Mouse (Mus musculus): ENCODE measurements around the gene Oosp1. TPM values are rescaled to one million over a fixed set of nuclear protein-coding genes. Genes with fewer than 3 reads are reported as not detected.

Oosp1 gene
- total and polyA plus RNA-seq, 2 experiments from 2014 or later: not detected

DNA sequence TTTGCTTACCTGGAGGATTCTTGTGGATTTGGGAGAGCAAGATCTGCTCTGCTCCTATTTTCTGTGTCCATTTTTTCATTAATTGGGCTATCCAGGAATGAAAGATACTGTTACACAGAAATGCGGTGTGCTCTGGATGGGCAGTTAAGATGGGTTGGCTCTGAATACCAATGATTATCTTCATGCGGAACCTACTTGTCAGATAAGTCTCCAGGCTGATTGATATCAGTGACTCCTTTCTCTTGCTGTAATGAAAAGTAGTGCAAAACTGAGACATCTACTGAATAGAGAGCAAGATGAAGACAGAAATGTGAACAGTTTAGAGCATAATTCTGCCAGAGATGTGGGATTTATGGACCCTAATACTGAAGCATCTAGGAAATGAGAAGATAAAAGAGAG lies 67.4 kb downstream of the Oosp1 start, which contains the start of gene Ms4a2:
Gene Ms4a2, minus strand, starts transcription at position 169 of the 400 bp plus-strand sequence.
- H3K4me2 ChIP-seq (ENCODE audit: low read depth, low read length): no peak within 1 kb of the TSS
- no peaks in the 10 kb centered on the region for H3K36me3 ChIP-seq (replicated peaks; ENCODE audit: control insufficient read depth, insufficient read depth, low read length)
- no peaks in the 10 kb centered on the region for H3K9me3 ChIP-seq (replicated peaks; ENCODE audit: control insufficient read depth, low read length)
- H3K4me3 ChIP-seq (ENCODE audit: low read depth, low read length): no peak within 1 kb of the TSS
- no peak within 1 kb of the TSS for H3K27ac ChIP-seq (ENCODE audit: low read depth)
- H3K27me3 ChIP-seq (ENCODE audit: control insufficient read depth, insufficient read depth, low read length): no peaks in the 10 kb centered on the region
- WGBS: 83% methylated on average over 2 of the region's 2 CpGs
- H3K4me1 ChIP-seq (ENCODE audit: control insufficient read depth, insufficient read depth): no peaks in the 10 kb centered on the region
- no peak within 1 kb of the TSS for H3K9ac ChIP-seq (replicated peaks; ENCODE audit: low read depth, low read length)
- DNase-seq (ENCODE audit: low spot score) (no peak), ATAC-seq (ENCODE audit: insufficient read depth, low read depth) (no peak)
- TF ChIP-seq CTCF (IDR thresholded peaks at IDR 0.05; ENCODE audit: low read depth): no peak
- TF ChIP-seq EP300 (IDR thresholded peaks at IDR 0.05; ENCODE audit: low read depth): no peak

- no peak overlapping the region for H3K4me3 ChIP-seq (ENCODE audit: low read depth, low read length)
- ATAC-seq (ENCODE audit: insufficient read depth, low read depth) (no peak), DNase-seq (ENCODE audit: low spot score) (no peak)
- H3K27me3 ChIP-seq (ENCODE audit: control insufficient read depth, insufficient read depth, low read length): no peaks in the 10 kb centered on the region
- H3K36me3 ChIP-seq (replicated peaks; ENCODE audit: control insufficient read depth, insufficient read depth, low read length): no peaks in the 10 kb centered on the region
- H3K9ac ChIP-seq (replicated peaks; ENCODE audit: low read depth, low read length): no peak overlapping the region
- TF ChIP-seq CTCF (IDR thresholded peaks at IDR 0.05; ENCODE audit: low read depth) (no peak), EP300 (IDR thresholded peaks at IDR 0.05; ENCODE audit: low read depth) (no peak)
- H3K4me2 ChIP-seq (ENCODE audit: low read depth, low read length): no peak overlapping the region
- no peak overlapping the region for H3K27ac ChIP-seq (ENCODE audit: low read depth)
- no peaks in the 10 kb centered on the region for H3K9me3 ChIP-seq (replicated peaks; ENCODE audit: control insufficient read depth, low read length)
- H3K4me1 ChIP-seq (ENCODE audit: control insufficient read depth, insufficient read depth): no peaks in the 10 kb centered on the region
Observed at GRCm38 (mm10) chr19:11617983-11618382, 73.0 kb downstream of the Oosp1 start.

Other genes with a start within 250 kb of the Oosp1 start
- gene Ms4a4b, start 247.6 kb downstream of the Oosp1 start, total RNA-seq (2014; rRNA removed; ENCODE audit: low replicate concordance): 0.19 TPM in 1 of 2 replicates, not detected in the other
- 0.23 and 0.30 TPM in 2 replicates for gene Ms4a4b, start 247.6 kb downstream of the Oosp1 start, polyA plus RNA-seq (2015; fragmentation: Nextera tagmentation; extraction: Ambion mirVana)
- gene Ms4a6c, start 221.8 kb downstream of the Oosp1 start, total RNA-seq (2014; rRNA removed; ENCODE audit: low replicate concordance): 1.4 and 14.5 TPM in 2 replicates
- 4.0 and 4.1 TPM in 2 replicates for gene Ms4a6c, start 221.8 kb downstream of the Oosp1 start, polyA plus RNA-seq (2015; fragmentation: Nextera tagmentation; extraction: Ambion mirVana)
- not detected in 2 replicates for gene Gm8369, start 205.2 kb downstream of the Oosp1 start, total RNA-seq (2014; rRNA removed; ENCODE audit: low replicate concordance)
- gene Gm8369, start 205.2 kb downstream of the Oosp1 start, polyA plus RNA-seq (2015; fragmentation: Nextera tagmentation; extraction: Ambion mirVana): 0.08 TPM in 1 of 2 replicates, not detected in the other
- 3.5 and 15.3 TPM in 2 replicates for gene Ms4a6b, start 174.6 kb downstream of the Oosp1 start, total RNA-seq (2014; rRNA removed; ENCODE audit: low replicate concordance)
- 2.5 and 2.8 TPM in 2 replicates for gene Ms4a6b, start 174.6 kb downstream of the Oosp1 start, polyA plus RNA-seq (2015; fragmentation: Nextera tagmentation; extraction: Ambion mirVana)
- 1.1 and 1.8 TPM in 2 replicates for gene Ms4a4d, start 154.3 kb downstream of the Oosp1 start, total RNA-seq (2014; rRNA removed; ENCODE audit: low replicate concordance)
- 2.8 and 3.4 TPM in 2 replicates for gene Ms4a4d, start 154.3 kb downstream of the Oosp1 start, polyA plus RNA-seq (2015; fragmentation: Nextera tagmentation; extraction: Ambion mirVana)
- 5.3 and 14.0 TPM in 2 replicates for gene Ms4a6d, start 86.3 kb downstream of the Oosp1 start, total RNA-seq (2014; rRNA removed; ENCODE audit: low replicate concordance)
- gene Ms4a6d, start 86.3 kb downstream of the Oosp1 start, polyA plus RNA-seq (2015; fragmentation: Nextera tagmentation; extraction: Ambion mirVana): 3.0 and 3.2 TPM in 2 replicates
- gene Ms4a2, start 67.4 kb downstream of the Oosp1 start, total RNA-seq (2014; rRNA removed; ENCODE audit: low replicate concordance): not detected in 2 replicates
- 0.15 and 0.18 TPM in 2 replicates for gene Ms4a2, start 67.4 kb downstream of the Oosp1 start, polyA plus RNA-seq (2015; fragmentation: Nextera tagmentation; extraction: Ambion mirVana)
- 2.7 TPM in 1 of 2 replicates, not detected in the other for gene Ms4a3, start 50.3 kb downstream of the Oosp1 start, total RNA-seq (2014; rRNA removed; ENCODE audit: low replicate concordance)
- gene Ms4a3, start 50.3 kb downstream of the Oosp1 start, polyA plus RNA-seq (2015; fragmentation: Nextera tagmentation; extraction: Ambion mirVana): not detected in 2 replicates
- gene Oosp2, start 30.6 kb downstream of the Oosp1 start, total RNA-seq (2014; rRNA removed; ENCODE audit: low replicate concordance): not detected in 2 replicates
- not detected in 2 replicates for gene Oosp2, start 30.6 kb downstream of the Oosp1 start, polyA plus RNA-seq (2015; fragmentation: Nextera tagmentation; extraction: Ambion mirVana)
- not detected in 2 replicates for gene Oosp3, start 5.9 kb upstream of the Oosp1 start, total RNA-seq (2014; rRNA removed; ENCODE audit: low replicate concordance)
- gene Oosp3, start 5.9 kb upstream of the Oosp1 start, polyA plus RNA-seq (2015; fragmentation: Nextera tagmentation; extraction: Ambion mirVana): not detected in 2 replicates
- not detected in 2 replicates for gene Gif, start 56.4 kb upstream of the Oosp1 start, total RNA-seq (2014; rRNA removed; ENCODE audit: low replicate concordance)
- gene Gif, start 56.4 kb upstream of the Oosp1 start, polyA plus RNA-seq (2015; fragmentation: Nextera tagmentation; extraction: Ambion mirVana): not detected in 2 replicates
- gene Mrpl16, start 79.2 kb upstream of the Oosp1 start, total RNA-seq (2014; rRNA removed; ENCODE audit: low replicate concordance): 32.2 and 49.9 TPM in 2 replicates
- 97.6 and 99.1 TPM in 2 replicates for gene Mrpl16, start 79.2 kb upstream of the Oosp1 start, polyA plus RNA-seq (2015; fragmentation: Nextera tagmentation; extraction: Ambion mirVana)
- gene Stx3, start 128.3 kb upstream of the Oosp1 start, total RNA-seq (2014; rRNA removed; ENCODE audit: low replicate concordance): 8.0 and 10.6 TPM in 2 replicates
- gene Stx3, start 128.3 kb upstream of the Oosp1 start, polyA plus RNA-seq (2015; fragmentation: Nextera tagmentation; extraction: Ambion mirVana): 6.0 and 6.3 TPM in 2 replicates
- not detected in 2 replicates for gene Olfr1417, start 148.1 kb upstream of the Oosp1 start, total RNA-seq (2014; rRNA removed; ENCODE audit: low replicate concordance)
- not detected in 2 replicates for gene Olfr1417, start 148.1 kb upstream of the Oosp1 start, polyA plus RNA-seq (2015; fragmentation: Nextera tagmentation; extraction: Ambion mirVana)
- not detected in 2 replicates for gene Olfr1418, start 169.9 kb upstream of the Oosp1 start, total RNA-seq (2014; rRNA removed; ENCODE audit: low replicate concordance)
- not detected in 2 replicates for gene Olfr1418, start 169.9 kb upstream of the Oosp1 start, polyA plus RNA-seq (2015; fragmentation: Nextera tagmentation; extraction: Ambion mirVana)
- not detected in 2 replicates for gene Olfr1419, start 184.0 kb upstream of the Oosp1 start, total RNA-seq (2014; rRNA removed; ENCODE audit: low replicate concordance)
- gene Olfr1419, start 184.0 kb upstream of the Oosp1 start, polyA plus RNA-seq (2015; fragmentation: Nextera tagmentation; extraction: Ambion mirVana): not detected in 2 replicates
- gene Olfr1420, start 195.4 kb upstream of the Oosp1 start, total RNA-seq (2014; rRNA removed; ENCODE audit: low replicate concordance): not detected in 2 replicates
- gene Olfr1420, start 195.4 kb upstream of the Oosp1 start, polyA plus RNA-seq (2015; fragmentation: Nextera tagmentation; extraction: Ambion mirVana): 0.11 TPM in 1 of 2 replicates, not detected in the other
- 12.9 and 14.7 TPM in 2 replicates for gene Patl1, start 221.2 kb upstream of the Oosp1 start, total RNA-seq (2014; rRNA removed; ENCODE audit: low replicate concordance)
- gene Patl1, start 221.2 kb upstream of the Oosp1 start, polyA plus RNA-seq (2015; fragmentation: Nextera tagmentation; extraction: Ambion mirVana): 10.0 and 11.5 TPM in 2 replicates